Mouse (Mus musculus): Measurements from ENCODE around the gene Srr. TPM values are rescaled to one million over a fixed set of nuclear protein-coding genes. Genes with fewer than 3 reads are reported as not detected.

Srr gene
- polyA plus RNA-seq, 1 experiment, result 6.4 TPM

DNA sequence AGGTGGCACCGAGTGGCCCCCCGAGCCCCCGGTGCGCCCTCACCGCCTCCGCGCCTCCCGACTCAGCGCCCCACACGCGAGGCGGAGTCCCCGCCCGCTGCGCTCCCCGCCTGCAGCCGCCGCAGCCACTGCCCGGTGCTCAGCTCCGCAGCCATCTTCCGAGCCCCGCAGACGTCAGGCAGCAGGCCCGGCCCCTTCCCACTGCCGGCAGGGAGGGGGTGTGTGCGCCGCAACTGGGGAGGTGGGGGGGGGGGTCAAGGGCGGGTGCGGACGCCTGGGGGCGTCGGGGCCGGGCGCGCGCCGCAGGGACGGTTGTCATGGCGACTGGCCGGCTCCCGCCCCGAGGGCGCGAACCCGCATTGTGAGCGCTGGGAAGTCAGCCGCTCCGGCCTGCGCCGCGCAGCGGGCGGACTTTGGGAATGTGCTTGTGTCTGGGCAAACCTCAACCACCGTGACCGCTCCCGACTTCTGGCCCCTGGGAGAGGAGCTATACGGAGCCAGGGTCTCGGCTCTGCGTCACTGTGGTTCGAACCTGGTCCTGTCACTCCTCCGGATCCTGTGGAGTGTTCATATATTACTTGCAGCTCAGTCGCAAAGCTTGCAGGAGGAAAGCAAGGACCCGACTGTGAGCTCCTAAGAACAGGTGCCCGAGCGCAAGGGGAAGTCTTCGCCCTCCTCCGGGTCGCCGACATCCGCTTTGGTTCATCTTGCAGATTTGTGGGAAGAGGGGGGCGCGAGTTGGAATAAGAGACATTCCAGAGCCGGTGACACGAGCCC lies 28.7 kb downstream of the Srr start, which contains the start of gene Sgsm2:
Gene Sgsm2 (minus strand): TSS at position 160 of the 777 bp plus-strand sequence.
- Histone ChIP-seq H3K27me3 (ENCODE audit: control insufficient read depth, insufficient read depth, low read length) (no peaks in the 10 kb centered on the region), H3K4me3 (ENCODE audit: low read depth, low read length) (peak within 1 kb of the TSS; percentile 99), H3K36me3 (ENCODE audit: control insufficient read depth, insufficient read depth, low read length) (peaks cover 17% of the 10 kb centered on the region), H3K27ac (ENCODE audit: insufficient read depth, low read depth, low read length) (peak within 1 kb of the TSS; percentile 84), H3K4me1 (ENCODE audit: control insufficient read depth, insufficient read depth, insufficient read length, low read length) (peaks cover 5% of the 10 kb centered on the region; the same call in 1 of the 2 replicates)
- 1% methylated on average over 73 of the region's 74 CpGs for WGBS
- TF ChIP-seq CTCF (IDR thresholded peaks at IDR 0.05; ENCODE audit: extremely low read depth, insufficient read length, insufficient replicate concordance, low read depth, low read length) (no peak), POLR2A (IDR thresholded peaks at IDR 0.05; ENCODE audit: low read depth, low read length) (0 out of 2 replicates have a peak, but pooled peaks have one; percentile 22)

DNA sequence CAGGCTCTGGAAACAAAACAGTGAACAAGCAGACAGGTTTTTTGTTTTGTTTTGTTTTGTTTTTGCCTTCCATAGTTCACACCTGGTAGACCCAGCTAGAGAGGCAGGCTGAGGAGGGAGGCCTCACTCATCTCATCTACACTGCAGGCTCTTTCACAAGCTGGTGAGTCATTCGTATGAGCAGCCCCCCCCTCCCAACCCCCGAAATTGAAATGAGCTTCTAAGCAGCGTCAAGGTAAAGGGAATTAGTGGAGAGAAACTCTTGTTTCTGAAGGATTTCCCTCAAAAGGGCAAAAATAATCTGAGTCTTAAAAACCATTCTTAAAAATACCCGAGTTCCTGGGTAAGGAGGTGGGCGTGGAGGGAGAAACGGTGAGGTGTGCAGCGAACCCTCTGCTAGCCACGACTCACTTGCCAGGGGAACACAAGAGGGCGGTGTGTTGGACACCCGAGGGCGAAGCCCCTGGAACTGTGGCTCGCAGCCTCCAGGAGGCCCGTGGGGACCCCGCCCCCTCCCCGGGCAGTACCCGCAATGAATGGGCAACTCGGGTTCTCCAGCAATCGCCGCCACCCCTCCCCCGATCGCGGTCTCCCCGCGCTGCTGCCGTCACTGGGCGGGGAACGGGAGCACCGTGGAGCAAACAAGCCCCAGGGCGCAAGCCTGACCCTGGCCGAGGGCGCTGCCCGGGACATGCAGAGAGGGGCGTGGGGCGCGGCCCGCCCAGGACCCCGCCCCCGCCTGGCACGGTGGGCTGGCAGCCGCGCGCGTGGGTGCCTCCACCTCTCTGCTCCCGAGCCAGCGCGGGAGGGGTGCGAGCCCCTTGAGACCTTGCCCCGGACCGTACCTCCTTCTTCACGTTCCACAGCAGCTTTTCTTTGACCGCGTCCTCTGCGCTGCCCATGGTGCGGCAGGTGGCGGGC lies 29.5 kb downstream of the Srr start:
- H3K36me3 ChIP-seq (ENCODE audit: control insufficient read depth, insufficient read depth, low read length), result peaks cover 10% of the 10 kb centered on the region
- no peaks in the 10 kb centered on the region for H3K27me3 ChIP-seq (ENCODE audit: control insufficient read depth, insufficient read depth, low read length)
- peak overlapping the region; percentile 99 for H3K4me3 ChIP-seq (ENCODE audit: low read depth, low read length)
- H3K27ac ChIP-seq (ENCODE audit: insufficient read depth, low read depth, low read length), result peak overlapping the region; percentile 24; the same call in 1 of the 2 replicates
- WGBS, result 2% methylated on average over 55 of the region's 55 CpGs
- peaks cover 3% of the 10 kb centered on the region; the same call in 1 of the 2 replicates for H3K4me1 ChIP-seq (ENCODE audit: control insufficient read depth, insufficient read depth, insufficient read length, low read length)
- no peak for TF ChIP-seq POLR2A (IDR thresholded peaks at IDR 0.05; ENCODE audit: low read depth, low read length)
- peak; percentile 28; the same call in 1 of the 2 replicates for TF ChIP-seq CTCF (IDR thresholded peaks at IDR 0.05; ENCODE audit: extremely low read depth, insufficient read length, insufficient replicate concordance, low read depth, low read length)

DNA sequence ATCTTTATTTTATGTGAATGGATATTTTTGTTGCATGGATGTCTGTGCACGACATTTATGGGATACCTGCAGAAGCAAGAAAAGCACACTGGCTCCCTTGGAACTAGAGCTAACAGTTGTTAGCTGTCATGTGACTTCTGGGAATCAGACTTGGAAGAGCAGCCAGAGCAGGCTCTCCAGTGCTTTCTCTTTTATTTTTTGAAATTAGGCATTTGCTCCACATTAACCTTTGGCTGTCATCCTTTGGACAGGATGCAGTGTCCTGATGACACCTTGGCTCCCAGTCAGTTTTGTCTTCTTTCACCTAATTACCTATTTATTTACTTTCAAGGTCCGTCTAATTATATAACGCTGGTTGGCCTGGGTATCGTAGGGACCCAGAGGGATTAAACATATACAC lies 31.1 kb downstream of the Srr start:
- Histone ChIP-seq H3K27me3 (ENCODE audit: control insufficient read depth, insufficient read depth, low read length) (no peaks in the 10 kb centered on the region), H3K36me3 (ENCODE audit: control insufficient read depth, insufficient read depth, low read length) (peaks cover 2% of the 10 kb centered on the region; the same call in 1 of the 2 replicates), H3K4me1 (ENCODE audit: control insufficient read depth, insufficient read depth, insufficient read length, low read length) (no peaks in the 10 kb centered on the region), H3K27ac (ENCODE audit: insufficient read depth, low read depth, low read length) (no peak overlapping the region), H3K4me3 (ENCODE audit: low read depth, low read length) (no peak overlapping the region)
- WGBS, result 73% methylated on average over 4 of the region's 4 CpGs
- no peak for TF ChIP-seq CTCF (IDR thresholded peaks at IDR 0.05; ENCODE audit: extremely low read depth, insufficient read length, insufficient replicate concordance, low read depth, low read length)
- no peak for TF ChIP-seq POLR2A (IDR thresholded peaks at IDR 0.05; ENCODE audit: low read depth, low read length)

DNA sequence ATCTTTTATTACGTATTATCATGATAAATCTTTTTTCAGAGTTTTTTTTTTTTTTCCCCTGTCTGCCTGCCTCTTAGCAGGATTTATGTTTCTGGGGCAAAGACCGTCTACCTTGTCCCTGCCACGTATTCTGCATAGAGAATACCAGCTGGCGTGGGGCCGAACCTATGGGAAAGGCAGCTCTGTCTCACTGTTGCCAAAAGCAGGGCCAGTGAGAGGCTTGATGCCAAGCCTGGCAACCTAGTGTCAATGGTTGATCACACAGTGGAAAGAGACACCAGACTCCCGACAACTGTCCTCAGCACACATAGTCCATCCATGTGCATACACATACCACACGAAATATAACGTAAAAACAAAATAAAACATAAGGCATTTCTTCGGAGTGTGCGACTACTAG lies 42.6 kb downstream of the Srr start:
- Histone ChIP-seq H3K27me3 (ENCODE audit: control insufficient read depth, insufficient read depth, low read length) (no peaks in the 10 kb centered on the region), H3K36me3 (ENCODE audit: control insufficient read depth, insufficient read depth, low read length) (no peaks in the 10 kb centered on the region), H3K27ac (ENCODE audit: insufficient read depth, low read depth, low read length) (no peak overlapping the region), H3K4me3 (ENCODE audit: low read depth, low read length) (no peak overlapping the region), H3K4me1 (ENCODE audit: control insufficient read depth, insufficient read depth, insufficient read length, low read length) (no peaks in the 10 kb centered on the region; the same call in 1 of the 2 replicates)
- WGBS, result 91% methylated on average over 10 of the region's 10 CpGs
- TF ChIP-seq CTCF (IDR thresholded peaks at IDR 0.05; ENCODE audit: extremely low read depth, insufficient read length, insufficient replicate concordance, low read depth, low read length) (no peak), POLR2A (IDR thresholded peaks at IDR 0.05; ENCODE audit: low read depth, low read length) (no peak)

DNA sequence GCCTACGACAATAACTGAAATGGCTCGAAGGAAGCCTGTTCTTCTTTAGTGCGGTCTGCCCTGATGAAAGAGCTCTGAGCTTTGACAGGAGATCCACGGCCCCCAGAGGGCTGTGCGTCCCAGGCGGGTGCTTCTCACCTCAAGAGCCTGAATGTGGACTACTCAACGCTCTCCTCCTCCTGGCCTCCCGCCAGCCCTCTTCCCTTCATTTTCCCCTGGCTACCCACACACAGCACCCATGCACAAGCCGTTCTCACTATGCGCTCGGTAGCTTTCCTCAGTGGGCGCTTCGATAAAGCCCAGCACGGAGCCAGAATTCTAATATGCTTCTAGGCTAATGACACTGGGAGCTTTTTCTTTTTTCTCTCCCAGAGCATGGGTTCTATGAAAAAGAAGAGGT lies 43.8 kb downstream of the Srr start:
- no peaks in the 10 kb centered on the region for H3K36me3 ChIP-seq (ENCODE audit: control insufficient read depth, insufficient read depth, low read length)
- H3K4me3 ChIP-seq (ENCODE audit: low read depth, low read length), result no peak overlapping the region
- TF ChIP-seq POLR2A (IDR thresholded peaks at IDR 0.05; ENCODE audit: low read depth, low read length), result no peak
- TF ChIP-seq CTCF (IDR thresholded peaks at IDR 0.05; ENCODE audit: extremely low read depth, insufficient read length, insufficient replicate concordance, low read depth, low read length), result no peak
- no peaks in the 10 kb centered on the region for H3K27me3 ChIP-seq (ENCODE audit: control insufficient read depth, insufficient read depth, low read length)
- WGBS, result 83% methylated on average over 14 of the region's 14 CpGs
- no peak overlapping the region for H3K27ac ChIP-seq (ENCODE audit: insufficient read depth, low read depth, low read length)
- no peaks in the 10 kb centered on the region; the same call in 1 of the 2 replicates for H3K4me1 ChIP-seq (ENCODE audit: control insufficient read depth, insufficient read depth, insufficient read length, low read length)

DNA sequence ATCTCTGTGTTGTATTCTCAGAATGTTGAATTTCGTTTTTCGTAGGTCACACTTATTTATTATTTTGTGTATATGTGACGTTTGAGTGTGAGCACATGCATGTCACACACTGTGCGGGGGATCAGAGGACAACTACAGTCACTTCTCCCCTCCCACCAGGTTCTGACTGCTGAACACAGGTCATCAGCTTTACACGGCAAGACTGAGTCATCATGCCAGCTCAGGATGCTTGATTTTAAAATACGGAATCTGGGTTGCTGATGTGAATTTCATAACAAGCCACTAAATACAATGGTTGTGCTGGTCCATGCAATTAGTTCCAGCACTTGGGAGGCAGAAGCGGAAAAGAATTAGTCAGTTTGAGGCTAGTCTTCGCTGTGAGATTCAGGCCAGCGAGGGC lies 44.7 kb downstream of the Srr start:
- H3K27ac ChIP-seq (ENCODE audit: insufficient read depth, low read depth, low read length), result no peak overlapping the region

More for the DNA sequence above, 44.7 kb downstream of the Srr start:
- Histone ChIP-seq H3K4me3 (ENCODE audit: low read depth, low read length) (no peak overlapping the region), H3K27me3 (ENCODE audit: control insufficient read depth, insufficient read depth, low read length) (no peaks in the 10 kb centered on the region), H3K4me1 (ENCODE audit: control insufficient read depth, insufficient read depth, insufficient read length, low read length) (no peaks in the 10 kb centered on the region; the same call in 1 of the 2 replicates), H3K36me3 (ENCODE audit: control insufficient read depth, insufficient read depth, low read length) (no peaks in the 10 kb centered on the region)
- WGBS, result 89% methylated on average over 9 of the region's 9 CpGs
- no peak for TF ChIP-seq POLR2A (IDR thresholded peaks at IDR 0.05; ENCODE audit: low read depth, low read length)
- no peak for TF ChIP-seq CTCF (IDR thresholded peaks at IDR 0.05; ENCODE audit: extremely low read depth, insufficient read length, insufficient replicate concordance, low read depth, low read length)

Data from small intestine, adult 2 months (tissue).